Mouse (Mus musculus): ENCODE results near the gene Ppil4.

The Ppil4 gene

GRCm38 (mm10) chr10:7825281-7825665 lies 32.6 kb downstream of the Ppil4 start:
- DNase-seq = no peak

GRCm38 (mm10) chr10:7826106-7826505 lies 33.4 kb downstream of the Ppil4 start:
- no peak for DNase-seq

DNA sequence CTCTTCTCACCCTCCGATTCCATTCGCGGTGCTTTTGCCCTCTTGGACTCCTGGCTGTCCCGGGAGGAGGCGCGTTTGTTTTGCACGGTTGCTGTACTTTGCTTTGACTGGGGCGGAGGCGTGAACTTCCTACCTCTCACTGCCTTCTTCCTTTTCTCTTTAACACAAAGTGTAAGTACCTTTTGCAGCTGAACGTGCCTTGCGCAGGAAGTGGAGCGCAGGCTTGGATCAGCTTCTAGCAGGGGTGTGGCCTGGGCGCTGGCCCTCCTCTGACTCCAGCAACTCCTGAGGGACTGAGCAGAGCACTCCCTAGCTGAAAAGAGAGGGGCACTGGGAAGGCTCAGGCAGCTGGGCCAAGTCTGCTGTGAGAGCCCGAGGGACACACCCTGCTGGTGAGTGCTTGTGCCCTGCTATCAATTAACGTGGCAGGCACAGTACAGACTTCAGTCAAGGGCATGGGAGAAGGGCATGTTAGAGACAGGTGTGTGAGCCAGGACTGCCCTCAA lies 39.5 kb downstream of the Ppil4 start, which contains the start of gene Zc3h12d:
Gene Zc3h12d, plus strand, starts transcription at position 300 of the 506 bp plus-strand sequence.
- DNase-seq = peak; percentile 45

DNA sequence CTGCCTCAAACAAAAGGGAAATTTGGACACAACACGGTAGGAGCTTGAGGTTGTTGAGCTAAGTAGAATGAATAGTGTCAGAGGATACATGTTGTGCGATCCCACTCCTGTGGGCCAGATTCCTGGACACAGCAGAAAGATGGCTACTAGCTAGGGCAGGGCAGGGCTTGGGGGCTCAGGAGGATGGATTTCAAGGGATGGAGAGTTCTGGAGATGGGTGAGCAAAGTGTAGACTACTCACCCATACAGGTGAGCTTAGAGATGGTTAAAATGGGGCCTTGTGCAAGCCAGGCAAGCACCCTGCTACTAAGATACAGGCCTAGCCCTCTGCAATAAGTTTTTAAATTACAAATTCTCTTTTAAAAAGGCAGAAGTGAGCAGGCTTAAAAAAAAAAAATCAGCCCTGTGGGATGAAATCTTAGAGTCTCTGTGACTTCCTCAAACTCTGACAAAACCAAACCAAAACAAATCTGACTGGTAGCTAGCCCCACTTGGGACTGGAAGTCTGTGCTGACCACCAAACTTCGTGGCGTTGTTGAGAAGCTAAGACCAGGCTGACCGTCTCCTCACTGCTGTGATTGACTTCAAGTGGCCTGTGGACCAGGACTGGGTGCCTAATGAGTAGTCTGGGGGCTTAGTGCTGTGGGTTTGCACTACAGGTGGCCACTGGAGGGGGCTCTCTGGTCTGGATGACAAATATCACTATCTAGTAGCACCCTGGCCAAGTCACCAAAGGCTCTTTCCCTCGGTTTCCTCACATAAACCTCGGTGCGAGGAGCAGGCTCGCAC lies 40.9 kb downstream of the Ppil4 start:
- DNase-seq = no peak

- no peak for DNase-seq
These were observed 42.1 kb downstream of the Ppil4 start for GRCm38 (mm10) chr10:7834671-7835225.

DNA sequence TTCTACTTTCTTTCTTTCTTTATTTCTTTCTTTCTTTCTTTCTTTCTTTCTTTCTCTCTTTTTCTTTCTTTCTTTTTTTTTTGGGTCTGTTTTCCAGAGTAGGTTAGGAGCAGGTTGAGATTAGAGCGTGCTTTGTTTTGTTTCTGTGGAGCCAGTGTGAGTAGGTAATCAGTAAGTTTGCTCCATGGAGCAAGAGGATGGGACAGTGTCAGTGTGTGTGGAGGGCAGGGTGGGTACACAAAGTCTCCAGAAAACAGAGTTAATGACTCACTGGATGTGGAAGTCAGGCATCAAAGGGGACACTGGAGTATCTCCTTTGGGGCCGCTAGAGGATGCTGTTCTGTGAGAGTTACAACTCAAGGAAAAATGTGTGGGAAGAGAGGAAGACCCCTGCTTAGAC lies 44.2 kb downstream of the Ppil4 start:
- no peak for DNase-seq

GRCm38 (mm10) chr10:7837446-7837845 lies 44.8 kb downstream of the Ppil4 start:
- no peak for DNase-seq

GRCm38 (mm10) chr10:7838036-7838435 lies 45.3 kb downstream of the Ppil4 start:
- DNase-seq = no peak

DNA sequence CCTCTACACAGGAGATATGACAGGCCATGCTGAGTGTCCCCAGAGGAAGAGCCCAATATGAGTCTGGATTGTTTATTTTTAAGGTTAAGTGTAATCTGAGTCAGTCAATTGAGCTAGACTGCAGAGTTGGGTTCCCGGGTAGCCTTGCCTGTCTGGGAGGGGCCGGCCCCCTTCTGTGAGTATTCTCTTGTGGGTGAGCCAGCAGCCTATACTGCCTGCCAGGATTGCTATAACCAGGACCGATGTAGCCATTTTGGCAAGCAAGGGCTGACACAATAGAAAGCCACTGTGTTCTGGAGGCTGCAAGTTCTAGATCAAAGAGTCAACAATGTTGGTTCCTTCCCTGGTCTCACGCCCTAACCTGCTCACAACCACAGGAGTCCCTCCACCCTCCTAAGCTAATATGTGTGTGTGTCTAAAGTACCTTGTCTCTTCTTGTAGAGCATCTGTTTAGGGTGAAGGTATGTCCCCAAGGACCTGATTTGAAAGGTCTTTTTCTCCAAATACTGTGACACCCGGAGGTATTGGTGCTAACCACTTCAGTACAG lies 46.3 kb downstream of the Ppil4 start:
- no peak for DNase-seq

- no peak for DNase-seq
These were observed 47.1 kb downstream of the Ppil4 start for GRCm38 (mm10) chr10:7839551-7840352.

- DNase-seq = no peak
These were observed 47.7 kb downstream of the Ppil4 start for GRCm38 (mm10) chr10:7840353-7840733.

- no peak for DNase-seq
These were observed 48.1 kb downstream of the Ppil4 start for GRCm38 (mm10) chr10:7840785-7841184.

GRCm38 (mm10) chr10:7841571-7842080 lies 48.9 kb downstream of the Ppil4 start:
- peak; percentile 85 for DNase-seq

GRCm38 (mm10) chr10:7843181-7843580 lies 50.5 kb downstream of the Ppil4 start:
- DNase-seq = no peak

DNA sequence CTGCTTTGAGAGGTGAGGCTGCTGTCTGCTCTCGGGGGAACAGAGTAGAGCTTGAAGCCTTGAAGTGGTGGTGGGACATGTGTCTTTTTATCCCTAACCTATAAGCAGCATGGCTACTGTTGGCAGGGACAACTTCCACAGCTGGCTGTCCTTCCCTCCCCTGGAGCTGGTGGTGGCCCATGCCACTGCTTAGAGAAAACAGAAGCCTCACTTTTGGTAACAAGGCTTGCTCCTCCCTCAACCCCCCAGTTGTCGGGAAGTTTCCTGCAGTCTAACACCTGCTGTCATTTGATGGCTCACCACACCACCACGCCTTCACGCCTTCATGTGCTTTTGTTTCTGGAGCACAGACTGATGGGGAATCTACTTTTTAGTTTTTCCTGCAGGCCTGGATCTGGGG lies 51.5 kb downstream of the Ppil4 start:
- DNase-seq = no peak

DNA sequence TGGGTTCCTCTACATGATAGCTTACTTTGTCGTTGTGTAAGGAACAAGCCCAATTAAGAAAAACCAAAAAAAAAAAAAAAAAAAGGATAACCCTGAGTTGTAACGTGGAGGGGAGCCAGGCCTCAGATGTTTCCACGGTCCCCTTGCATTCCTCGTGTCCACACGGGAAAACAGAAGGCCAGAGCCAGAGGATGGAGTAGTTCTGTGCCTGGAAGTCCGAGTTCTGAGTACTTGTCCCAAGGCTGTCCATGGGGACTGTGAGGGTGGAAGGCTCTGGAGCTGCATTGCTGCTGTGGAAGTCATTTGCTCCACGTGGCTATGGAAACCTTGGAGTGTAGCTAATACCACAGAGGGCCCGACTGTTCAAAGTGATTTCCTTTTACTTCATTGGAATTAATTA lies 52.4 kb downstream of the Ppil4 start:
- no peak for DNase-seq

DNA sequence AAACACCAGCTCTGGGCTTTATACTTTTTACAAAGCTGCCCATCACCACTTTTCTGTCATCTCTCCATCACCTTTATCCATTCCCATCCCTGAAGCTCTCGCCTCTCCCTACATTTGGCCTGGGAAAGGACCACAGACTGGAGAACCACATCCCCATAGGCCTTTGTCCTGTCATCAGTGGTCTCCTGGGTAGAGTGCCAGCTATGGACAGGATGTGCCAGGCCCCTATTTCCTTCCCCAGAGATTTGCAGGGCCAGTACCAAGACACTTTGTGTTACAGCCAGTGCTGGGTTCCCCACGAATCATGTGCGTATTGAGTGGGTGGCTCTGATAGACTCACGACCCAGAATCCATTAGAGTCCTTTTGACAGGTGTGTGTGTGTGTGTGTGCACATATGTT lies 53.3 kb downstream of the Ppil4 start:
- no peak for DNase-seq

- DNase-seq = no peak
These were observed 54.5 kb downstream of the Ppil4 start for GRCm38 (mm10) chr10:7847166-7847605.

- no peak for DNase-seq
These were observed 59.2 kb downstream of the Ppil4 start for GRCm38 (mm10) chr10:7851891-7852290.

DNA sequence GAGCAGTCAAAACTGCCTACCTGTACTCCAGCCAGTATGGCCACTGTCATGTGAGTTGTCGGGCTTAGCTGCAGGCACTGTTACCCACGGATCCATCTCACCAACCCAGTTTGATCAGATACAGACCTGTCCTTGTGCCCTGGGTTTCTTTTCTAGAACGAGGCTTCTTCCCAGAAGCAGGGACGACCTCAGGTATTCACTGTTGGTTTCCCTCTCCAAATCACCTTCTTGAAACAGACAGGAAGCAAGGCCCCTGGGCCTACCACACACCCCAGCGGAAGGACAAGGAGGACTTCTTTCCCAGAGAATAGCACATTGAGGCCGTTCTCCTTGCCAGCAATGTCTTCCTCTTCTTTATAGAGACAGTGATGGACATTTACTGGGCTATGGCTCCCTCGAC lies 67.8 kb downstream of the Ppil4 start:
- no peak for DNase-seq

DNA sequence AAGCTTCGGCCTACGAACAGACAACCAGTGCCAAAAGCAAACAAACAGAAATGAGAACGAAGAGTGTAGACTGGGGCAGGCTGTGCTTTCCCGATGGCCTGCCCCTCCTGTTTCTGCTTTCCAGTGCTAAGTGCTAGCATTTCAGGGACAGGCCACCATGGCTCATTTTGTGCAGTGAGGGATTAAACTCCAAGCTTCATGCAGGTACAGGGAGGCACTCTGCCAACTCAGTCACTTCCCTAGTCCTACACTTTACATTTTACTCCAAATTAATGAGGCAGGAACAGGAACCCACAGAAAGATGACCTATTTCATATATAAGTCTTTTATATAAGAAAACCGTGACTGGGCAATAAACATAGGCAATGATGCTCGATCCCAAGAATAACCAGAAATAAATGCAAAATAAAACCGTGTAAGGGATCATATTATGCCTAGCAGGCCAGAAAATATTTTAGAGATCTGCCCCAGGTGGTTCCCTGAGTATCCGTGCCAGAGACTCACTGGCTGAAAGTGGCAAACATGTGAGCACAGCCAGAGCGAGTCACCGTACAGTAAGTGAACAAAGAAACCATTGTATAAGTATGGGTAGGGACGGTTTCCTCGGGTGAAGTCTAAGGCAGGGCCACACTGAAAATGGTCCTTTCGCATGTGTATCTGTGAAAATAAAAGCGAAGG lies 68.7 kb downstream of the Ppil4 start:
- DNase-seq = no peak

DNA sequence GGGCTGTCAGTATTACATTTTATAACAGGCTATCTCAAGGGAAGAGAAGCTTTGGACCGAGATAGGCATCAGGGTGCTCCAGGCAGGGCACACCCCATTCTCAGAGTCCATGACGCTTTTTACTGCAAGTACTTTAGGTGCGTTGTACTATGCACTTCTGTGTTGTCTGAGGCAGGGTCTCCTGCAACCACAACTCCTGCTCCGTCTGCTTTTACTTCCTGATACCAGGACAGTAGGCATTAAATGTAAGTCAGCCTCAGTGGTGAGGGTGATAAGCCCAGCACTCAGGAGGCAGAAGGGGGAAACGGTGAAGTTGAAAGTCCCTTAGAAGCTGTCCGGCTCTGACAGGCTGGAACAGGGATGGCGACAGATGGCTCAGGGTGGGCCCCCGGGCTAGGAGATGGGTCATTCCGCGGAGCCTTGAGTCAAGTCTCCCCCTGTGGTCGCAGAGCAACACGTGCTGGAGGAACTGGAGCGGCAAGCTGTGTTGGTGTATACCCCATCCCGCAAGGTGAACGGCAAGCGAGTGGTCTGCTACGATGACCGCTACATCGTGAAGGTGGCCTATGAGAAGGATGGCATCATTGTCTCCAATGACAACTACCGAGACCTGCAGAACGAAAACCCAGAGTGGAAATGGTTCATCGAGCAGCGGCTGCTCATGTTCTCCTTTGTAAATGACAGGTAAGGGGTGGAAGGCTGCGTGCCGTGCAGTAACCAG lies 69.4 kb downstream of the Ppil4 start:
- DNase-seq = no peak

Measured in lung, postnatal 14 days (tissue).